Mouse (Mus musculus) stomach, embryonic 14.5 days (tissue): Measurements from ENCODE around the gene Cdk8. TPM values are rescaled to one million over a fixed set of nuclear protein-coding genes. Genes with fewer than 3 reads are reported as not detected.

Source experiments
- ATAC-seq: fragments of 200-750 bp; cut with Nextera tagmentation; 2 replicates; pipeline ENCODE4 v1.8.0; 2017; ENCODE audit warnings: low read depth, moderate TSS enrichment; ENCODE audit not compliant: insufficient number of reproducible peaks, insufficient read depth, low FRiP score
- H3K27ac ChIP-seq: fragments of 300-500 bp; sonication (generic); 2 replicates; pipeline ENCODE4 v1.5.1; 2014; ENCODE audit warnings: mild to moderate bottlenecking, low read length, moderate library complexity, mixed read lengths
- H3K27me3 ChIP-seq: fragments of 300-500 bp; sonication (generic); 2 replicates; pipeline ENCODE4 v1.6.1; 2014; ENCODE audit warnings: low read length, control low read depth, mixed read lengths; ENCODE audit not compliant: control insufficient read depth, insufficient read depth
- H3K36me3 ChIP-seq: fragments of 300-500 bp; sonication (generic); 2 replicates; pipeline ENCODE4 v1.6.1; 2014; ENCODE audit warnings: mild to moderate bottlenecking, control low read depth, low read length, moderate library complexity, mixed read lengths; ENCODE audit not compliant: control insufficient read depth, insufficient read depth
- H3K4me1 ChIP-seq: fragments of 300-500 bp; sonication (generic); 2 replicates; pipeline ENCODE4 v1.6.1; 2014; ENCODE audit warnings: low read length, control low read depth, mixed read lengths; ENCODE audit not compliant: control insufficient read depth, insufficient read depth
- H3K4me2 ChIP-seq: fragments of 300-500 bp; sonication (generic); replicated peaks from 2 replicates; pipeline ENCODE4 v1.6.1; 2014; ENCODE audit warnings: low read depth, low read length, control low read depth
- H3K4me3 ChIP-seq: fragments of 300-500 bp; sonication (generic); 2 replicates; pipeline ENCODE4 v1.5.1; 2014; ENCODE audit warnings: low read depth, low read length, control low read depth
- H3K9ac ChIP-seq: fragments of 300-500 bp; sonication (generic); replicated peaks from 2 replicates; pipeline ENCODE4 v1.6.1; 2014; ENCODE audit warnings: low read depth, mild to moderate bottlenecking, control low read depth, low read length, moderate library complexity, mixed read lengths
- H3K9me3 ChIP-seq: fragments of 300-500 bp; sonication (generic); 2 replicates; pipeline ENCODE4 v1.6.1; 2016; ENCODE audit warnings: low read depth, low read length, control low read depth; ENCODE audit not compliant: control insufficient read depth
- WGBS: fragments of 180-500 bp; shearing (Covaris S2); extraction: QIAGEN DNeasy Blood & Tissue Kit; methylation state at CpG from one replicate; pipeline ENCODE4 v1.1.7; 2014; 5-methylcytosine and 5-hydroxymethylcytosine counted together
- polyA plus RNA-seq: library from polyadenylated mRNA; unstranded; fragments of >200 nt; fragmentation: Nextera tagmentation; extraction: Ambion mirVana; gene quantifications from 2 replicates; pipeline ENCODE4 v1.2.1, GENCODE M21; 2014

Cdk8 gene
- polyA plus RNA-seq, 1 experiment from 2014 or later, result 24.7 TPM

GRCm38 (mm10) chr5:146289921-146290320, 58.9 kb downstream of the Cdk8 start:
- Histone ChIP-seq H3K27me3 (no peaks in the 10 kb centered on the region), H3K27ac (no peak overlapping the region), H3K4me1 (0 out of 2 replicates have a peak, but pooled peaks cover 3% of the 10 kb centered on the region), H3K36me3 (peaks cover 20% of the 10 kb centered on the region), H3K4me2 (no peak overlapping the region), H3K9me3 (no peaks in the 10 kb centered on the region), H3K4me3 (no peak overlapping the region), H3K9ac (no peak overlapping the region)
- ATAC-seq, result no peak
- 61% methylated on average over 7 of the region's 7 CpGs for WGBS

- H3K4me3 ChIP-seq, result no peak overlapping the region
- H3K4me1 ChIP-seq, result 0 out of 2 replicates have a peak, but pooled peaks cover 3% of the 10 kb centered on the region
- no peaks in the 10 kb centered on the region for H3K9me3 ChIP-seq
- H3K9ac ChIP-seq, result no peak overlapping the region
- 42% methylated on average over 5 of the region's 5 CpGs for WGBS
- peaks cover 20% of the 10 kb centered on the region for H3K36me3 ChIP-seq
- H3K27me3 ChIP-seq, result no peaks in the 10 kb centered on the region
- H3K27ac ChIP-seq, result no peak overlapping the region
- ATAC-seq, result no peak
- H3K4me2 ChIP-seq, result no peak overlapping the region
Observed at GRCm38 (mm10) chr5:146290446-146290845, 59.4 kb downstream of the Cdk8 start.

- Histone ChIP-seq H3K9me3 (no peaks in the 10 kb centered on the region), H3K27ac (no peak overlapping the region), H3K27me3 (no peaks in the 10 kb centered on the region), H3K4me1 (0 out of 2 replicates have a peak, but pooled peaks cover 3% of the 10 kb centered on the region), H3K36me3 (peaks cover 20% of the 10 kb centered on the region), H3K4me3 (no peak overlapping the region), H3K9ac (no peak overlapping the region), H3K4me2 (no peak overlapping the region)
- 86% methylated on average over 5 of the region's 5 CpGs for WGBS
- ATAC-seq, result no peak
Observed at GRCm38 (mm10) chr5:146291560-146291959, 60.5 kb downstream of the Cdk8 start.

- H3K27me3 ChIP-seq, result no peaks in the 10 kb centered on the region
- no peak overlapping the region for H3K9ac ChIP-seq
- ATAC-seq, result no peak
- peaks cover 9% of the 10 kb centered on the region for H3K36me3 ChIP-seq
- no peak overlapping the region for H3K27ac ChIP-seq
- 78% methylated on average over 5 of the region's 5 CpGs for WGBS
- H3K4me2 ChIP-seq, result no peak overlapping the region
- H3K9me3 ChIP-seq, result no peaks in the 10 kb centered on the region
- 0 out of 2 replicates have a peak, but pooled peaks cover 3% of the 10 kb centered on the region for H3K4me1 ChIP-seq
- no peak overlapping the region for H3K4me3 ChIP-seq
Observed at GRCm38 (mm10) chr5:146292896-146293680, 62.1 kb downstream of the Cdk8 start.

- no peak overlapping the region for H3K4me2 ChIP-seq
- no peaks in the 10 kb centered on the region for H3K9me3 ChIP-seq
- H3K4me1 ChIP-seq, result 0 out of 2 replicates have a peak, but pooled peaks cover 3% of the 10 kb centered on the region
- no peaks in the 10 kb centered on the region for H3K27me3 ChIP-seq
- ATAC-seq, result no peak; the same call in 1 of the 2 replicates
- H3K4me3 ChIP-seq, result no peak overlapping the region
- no peak overlapping the region for H3K27ac ChIP-seq
- H3K36me3 ChIP-seq, result peaks cover 14% of the 10 kb centered on the region
- 70% methylated on average over 11 of the region's 11 CpGs for WGBS
- H3K9ac ChIP-seq, result no peak overlapping the region
Observed at GRCm38 (mm10) chr5:146293919-146294700, 63.1 kb downstream of the Cdk8 start.

- no peak overlapping the region for H3K9ac ChIP-seq
- WGBS, result 82% methylated on average over 5 of the region's 5 CpGs
- no peak for ATAC-seq
- H3K9me3 ChIP-seq, result no peaks in the 10 kb centered on the region
- no peak overlapping the region for H3K27ac ChIP-seq
- H3K27me3 ChIP-seq, result no peaks in the 10 kb centered on the region
- peaks cover 17% of the 10 kb centered on the region for H3K36me3 ChIP-seq
- no peak overlapping the region for H3K4me2 ChIP-seq
- no peak overlapping the region for H3K4me3 ChIP-seq
- H3K4me1 ChIP-seq, result 0 out of 2 replicates have a peak, but pooled peaks cover 3% of the 10 kb centered on the region
Observed at GRCm38 (mm10) chr5:146294834-146295233, 63.8 kb downstream of the Cdk8 start.

GRCm38 (mm10) chr5:146298807-146299519, 67.9 kb downstream of the Cdk8 start:
- ATAC-seq, result no peak
- Histone ChIP-seq H3K27ac (no peak overlapping the region), H3K4me2 (no peak overlapping the region), H3K27me3 (no peaks in the 10 kb centered on the region), H3K4me3 (no peak overlapping the region), H3K9me3 (no peaks in the 10 kb centered on the region), H3K9ac (no peak overlapping the region), H3K4me1 (0 out of 2 replicates have a peak, but pooled peaks cover 3% of the 10 kb centered on the region), H3K36me3 (peaks cover 22% of the 10 kb centered on the region)
- 85% methylated on average over 13 of the region's 13 CpGs for WGBS

- Histone ChIP-seq H3K27ac (no peak overlapping the region), H3K4me2 (no peak overlapping the region), H3K9me3 (no peaks in the 10 kb centered on the region), H3K9ac (no peak overlapping the region), H3K4me1 (0 out of 2 replicates have a peak, but pooled peaks cover under 1% of the 10 kb centered on the region), H3K36me3 (peaks cover 22% of the 10 kb centered on the region), H3K4me3 (no peak overlapping the region), H3K27me3 (no peaks in the 10 kb centered on the region)
- WGBS, result 77% methylated on average over 8 of the region's 8 CpGs
- ATAC-seq, result no peak
Observed at GRCm38 (mm10) chr5:146299520-146299870, 68.5 kb downstream of the Cdk8 start.
